Mouse (Mus musculus) bone marrow, adult 2 months (tissue): Measurements from ENCODE around the gene Hnrnph3.

Source experiments
- CTCF ChIP-seq: fragments of 200-500 bp; IDR thresholded peaks from 2 replicates; pipeline ENCODE4 v1.5.1; 2011; ENCODE audit warnings: low read length, control low read depth; ENCODE audit not compliant: control insufficient read depth, insufficient read depth
- POLR2A ChIP-seq: fragments of 200-500 bp; IDR thresholded peaks from 2 replicates; pipeline ENCODE4 v1.6.1; 2011; ENCODE audit warnings: low read depth, mild to moderate bottlenecking, control low read depth, low read length, borderline replicate concordance; ENCODE audit not compliant: control insufficient read depth

DNA sequence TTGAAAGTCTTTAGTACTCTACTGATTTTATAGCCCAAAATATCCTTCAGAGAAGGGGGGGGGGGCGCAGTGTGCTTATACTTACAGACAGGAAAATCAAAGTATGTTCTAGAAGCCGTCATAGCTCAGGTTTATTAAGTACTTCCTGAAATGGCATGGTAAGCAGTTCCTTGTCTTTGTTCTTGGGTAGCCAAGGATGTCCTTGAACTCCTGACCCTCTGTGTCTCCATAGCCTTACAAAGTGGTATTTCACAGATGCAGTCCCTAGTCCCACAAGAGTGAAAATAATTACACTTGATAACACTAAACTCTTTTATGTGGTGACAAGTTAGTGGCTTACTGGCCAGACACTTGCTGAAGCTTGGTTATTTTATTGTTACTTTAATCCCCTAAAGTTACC, 999 bp upstream of the Hnrnph3 start:
- TF ChIP-seq POLR2A (no peak), CTCF (no peak)
